Mouse (Mus musculus): ENCODE data around the gene Peak1. TPM values are rescaled to one million over a fixed set of nuclear protein-coding genes. Genes with fewer than 3 reads are reported as not detected.
A peak's percentile ranks its signal among the peaks of the same experiment; 100 is the strongest.

Peak1 gene
- total RNA-seq, 2 experiments from 2014 or later: 31.0 to 37.7 TPM

DNA sequence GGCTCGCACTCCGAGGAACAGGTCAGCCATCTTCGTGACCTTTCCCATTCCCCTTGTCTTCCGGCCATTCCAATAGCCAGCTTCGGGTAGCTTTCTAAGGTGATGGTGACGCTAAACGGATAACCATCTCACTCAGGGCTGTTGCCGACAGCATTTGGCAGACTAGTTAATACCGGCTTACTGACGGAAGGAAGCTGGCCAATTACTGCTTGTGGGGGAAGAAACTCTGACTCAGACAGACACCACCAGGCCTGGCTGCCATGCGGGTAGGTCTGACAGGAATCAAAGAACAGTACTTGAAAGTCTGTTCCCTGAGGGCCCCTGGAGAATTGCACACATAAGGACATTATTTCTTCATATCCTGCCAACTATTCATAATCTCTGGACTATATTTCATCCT is 212.5 kb downstream of the Peak1 start:
- DNase-seq (ENCODE audit: low spot score in 2 of 2): no peak

DNA sequence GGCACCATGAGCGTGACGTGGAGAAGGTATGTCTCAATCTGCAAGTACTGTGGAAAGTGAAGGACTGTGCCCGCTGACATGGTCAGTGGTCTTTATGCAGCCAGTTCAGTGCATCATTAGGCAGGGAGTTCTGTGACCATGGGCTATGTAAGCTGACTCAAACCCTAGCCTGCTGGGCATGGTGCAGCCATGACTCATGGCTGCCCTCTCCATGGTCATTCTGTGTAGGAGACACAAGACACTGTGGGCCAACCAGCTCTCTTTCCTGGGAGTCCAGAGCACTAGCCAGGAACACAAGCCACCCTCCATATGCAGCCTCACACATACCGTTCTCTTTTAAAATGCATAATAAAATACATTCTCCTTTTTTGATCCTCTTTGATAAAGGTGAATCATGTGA is 213.6 kb downstream of the Peak1 start:
- DNase-seq (ENCODE audit: low spot score in 2 of 2): no peak

DNA sequence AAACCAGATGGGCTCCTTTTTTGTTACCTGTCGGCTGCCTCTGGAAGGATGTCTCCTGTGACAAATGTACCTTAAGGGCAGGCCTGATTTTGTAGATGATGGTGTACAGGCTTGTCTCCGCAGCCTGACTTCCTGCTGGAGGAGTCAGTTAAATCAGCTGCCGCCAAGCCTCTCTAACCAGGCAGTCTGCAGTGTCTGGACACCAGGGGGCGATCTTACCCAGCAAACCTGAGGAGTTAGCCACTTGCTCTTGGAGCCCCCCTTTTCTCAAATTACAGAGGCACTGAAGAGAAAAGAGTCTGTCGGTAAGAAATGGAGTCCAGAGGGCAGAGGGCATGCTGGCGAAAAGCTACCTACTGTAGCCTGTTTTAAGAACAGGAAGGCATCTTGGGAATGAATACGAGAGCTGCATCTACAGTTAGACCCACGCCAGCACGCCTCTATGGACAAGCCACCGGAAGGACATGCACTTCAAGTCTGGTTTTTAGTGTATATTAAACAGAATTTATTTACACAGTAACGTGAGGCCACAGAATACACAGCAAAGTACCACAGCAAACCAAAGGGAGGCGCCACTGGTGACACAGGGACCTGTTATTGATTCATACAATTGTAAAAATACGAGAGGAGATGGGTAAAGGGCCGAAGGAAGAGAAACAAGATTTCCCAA is 217.1 kb downstream of the Peak1 start:
- DNase-seq (ENCODE audit: low spot score in 2 of 2): peak; percentile 81 to 83

DNA sequence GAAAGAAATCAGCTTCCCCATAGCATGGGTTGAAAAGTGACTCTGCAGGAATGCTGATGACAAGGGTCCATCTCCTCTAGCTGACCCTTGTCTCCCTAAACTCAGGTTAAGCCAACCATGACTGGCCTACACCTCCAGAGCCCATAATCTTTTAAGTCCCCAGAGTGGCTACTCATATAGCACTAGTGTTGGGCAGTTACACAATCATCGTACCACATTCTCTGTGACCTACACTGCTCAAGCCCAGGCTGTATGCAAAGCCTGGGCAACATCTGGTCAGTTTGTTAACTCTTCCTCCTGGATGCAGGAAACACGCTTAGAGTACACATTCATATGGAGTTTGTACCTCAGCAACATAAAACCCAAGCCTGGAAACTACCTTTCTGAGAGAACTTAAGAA is 217.7 kb downstream of the Peak1 start:
- no peak for DNase-seq (ENCODE audit: low spot score in 2 of 2)

DNA sequence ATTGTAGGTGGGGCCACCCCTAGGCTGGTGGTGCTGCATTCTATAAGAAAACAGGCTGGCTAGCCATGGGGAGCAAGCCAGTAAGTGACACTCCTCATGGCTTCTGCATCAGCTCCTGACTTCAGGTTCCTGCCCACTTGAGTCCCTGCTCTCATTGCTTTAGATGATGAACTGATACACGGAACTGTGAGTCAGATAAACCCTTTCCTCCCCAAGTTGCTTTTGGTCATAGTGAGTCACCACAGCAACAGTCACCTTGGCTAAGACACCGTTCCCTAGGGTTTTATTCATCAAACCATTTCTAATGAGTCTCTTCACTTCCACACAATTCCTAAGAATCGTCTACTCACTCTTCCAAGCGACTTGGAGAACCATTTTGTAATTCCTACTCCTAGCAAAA is 220.9 kb downstream of the Peak1 start:
- DNase-seq (ENCODE audit: low spot score in 2 of 2): no peak

DNA sequence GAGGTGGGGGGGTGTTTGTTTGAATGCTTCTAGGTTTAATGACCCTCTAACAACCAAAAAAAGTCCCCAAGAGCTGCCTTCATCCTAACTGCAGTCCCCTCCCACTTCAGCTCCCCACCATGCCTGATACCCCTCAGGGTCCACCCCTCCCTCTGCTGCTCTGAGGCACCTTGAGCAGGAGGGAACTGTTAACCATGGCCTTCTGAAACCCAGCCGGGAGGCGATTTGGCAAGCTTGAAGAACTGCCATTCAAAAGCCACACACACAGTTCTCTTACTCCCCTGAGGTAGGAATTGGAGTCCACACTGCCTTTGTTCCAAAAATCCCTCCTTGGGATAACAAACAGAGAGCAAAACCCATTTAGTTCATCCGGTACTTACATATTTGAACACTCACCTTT is 222.7 kb downstream of the Peak1 start:
- no peak for DNase-seq (ENCODE audit: low spot score in 2 of 2)

DNA sequence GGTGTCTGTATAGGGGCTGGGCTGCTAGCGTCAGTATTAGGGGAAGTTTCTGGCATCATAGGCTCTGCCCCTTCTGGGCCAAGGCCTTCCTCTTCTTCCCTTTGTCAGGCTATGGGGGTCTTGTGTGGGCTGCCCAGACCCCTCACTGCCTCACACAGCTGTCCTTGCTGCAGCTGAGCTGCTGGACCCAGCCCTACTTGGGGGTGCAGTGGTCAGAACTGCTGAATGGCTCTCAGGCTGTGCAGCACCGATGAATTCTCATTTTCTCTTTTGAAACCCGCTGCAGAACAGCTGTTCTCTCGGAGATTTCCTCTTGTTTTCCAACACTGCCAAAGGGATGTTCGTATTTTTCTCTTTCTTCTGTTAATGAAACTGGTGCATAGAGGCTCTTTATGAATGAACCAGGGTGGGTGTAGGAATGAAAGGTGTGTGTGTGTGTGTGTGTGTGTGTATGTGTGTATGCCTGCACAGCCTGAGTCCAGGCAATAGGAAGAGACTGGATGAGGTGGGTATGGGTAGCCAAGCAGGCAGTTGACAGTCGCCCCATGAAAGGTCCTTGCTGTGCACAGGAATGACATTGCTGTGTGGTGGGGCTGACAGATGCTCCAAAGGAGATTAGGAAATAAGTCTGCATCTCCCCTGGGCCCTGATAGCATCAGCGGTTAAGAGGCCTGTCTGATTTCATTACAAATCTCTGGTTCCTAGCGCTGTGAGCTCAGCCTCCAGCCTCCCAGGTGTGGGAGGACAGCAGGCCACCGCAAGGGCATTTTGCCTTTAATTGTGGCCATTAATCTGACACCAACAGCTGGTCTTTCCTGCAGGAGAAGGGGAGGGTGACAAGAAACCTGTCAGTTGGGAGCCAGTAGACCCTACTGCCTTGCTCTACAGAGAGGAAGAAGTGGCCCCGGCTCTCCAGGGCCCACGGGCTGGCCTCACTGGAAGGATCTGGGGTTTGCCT is 226.1 kb downstream of the Peak1 start:
- no peak for DNase-seq (ENCODE audit: low spot score in 2 of 2)

DNA sequence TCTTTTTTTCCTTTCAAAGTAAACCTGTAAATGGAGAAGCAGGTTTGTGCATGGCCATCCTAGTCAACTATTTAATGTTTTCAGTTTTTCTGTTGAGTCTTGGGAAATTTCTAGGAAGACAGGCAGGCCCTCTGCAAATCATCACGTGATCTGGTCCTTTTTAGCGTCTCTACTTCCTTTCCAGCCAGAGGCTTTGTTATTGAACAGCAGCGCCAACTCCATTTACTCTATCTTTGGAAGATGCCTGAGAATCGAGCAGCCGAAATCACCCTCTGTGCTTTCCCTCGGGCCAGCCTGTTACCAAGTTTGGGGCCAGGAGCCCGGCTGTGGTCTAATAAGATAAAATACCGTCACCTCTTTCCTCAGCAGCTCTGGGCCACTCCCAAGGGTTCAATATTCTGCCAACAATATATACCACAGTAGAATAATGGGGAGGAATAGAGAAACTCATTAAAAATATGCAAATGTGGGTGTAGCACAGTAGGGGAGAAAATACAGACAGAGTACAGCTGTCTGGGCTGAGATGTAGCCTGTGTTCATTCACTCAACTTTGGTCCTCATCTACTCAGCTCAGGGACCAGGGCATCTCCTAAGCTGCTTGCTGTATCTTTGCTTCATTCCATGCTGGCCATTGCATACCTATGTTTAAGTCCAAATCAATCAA is 237.6 kb downstream of the Peak1 start:
- no peak for DNase-seq (ENCODE audit: low spot score in 2 of 2)

DNA sequence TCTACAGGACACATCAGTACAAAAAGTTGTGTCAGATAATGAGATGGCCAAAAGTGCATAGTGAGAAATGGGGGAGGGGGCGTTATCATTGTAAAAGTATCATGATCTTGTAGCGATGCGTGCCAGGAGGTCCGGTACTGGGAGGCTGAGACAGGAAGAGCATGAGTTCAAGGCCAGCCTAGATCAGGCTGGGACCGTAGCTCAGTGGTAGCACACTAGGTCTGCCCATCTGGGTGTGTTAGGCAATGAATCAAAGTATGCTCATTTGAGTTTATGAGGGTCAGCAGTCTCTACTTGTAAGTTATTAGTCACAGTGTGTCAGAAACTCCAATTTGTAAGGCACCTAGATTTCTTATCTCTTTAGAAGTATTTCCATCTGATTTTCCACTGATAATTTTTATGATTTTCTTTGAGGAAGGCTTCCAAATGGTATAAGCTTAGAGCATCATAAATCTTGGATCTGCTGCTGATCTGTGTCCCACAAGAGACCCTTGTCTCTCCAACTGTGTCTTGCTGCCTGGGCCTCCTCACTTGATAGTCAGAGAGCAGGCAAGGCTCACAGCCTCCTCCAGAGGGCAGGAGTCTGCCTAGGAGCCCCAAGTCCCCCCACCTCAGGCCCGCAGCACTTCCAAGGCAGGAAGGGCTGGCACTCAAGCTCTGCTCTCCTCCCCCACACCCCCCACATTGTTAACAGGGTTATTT is 238.3 kb downstream of the Peak1 start:
- no peak for DNase-seq (ENCODE audit: low spot score in 2 of 2)

DNA sequence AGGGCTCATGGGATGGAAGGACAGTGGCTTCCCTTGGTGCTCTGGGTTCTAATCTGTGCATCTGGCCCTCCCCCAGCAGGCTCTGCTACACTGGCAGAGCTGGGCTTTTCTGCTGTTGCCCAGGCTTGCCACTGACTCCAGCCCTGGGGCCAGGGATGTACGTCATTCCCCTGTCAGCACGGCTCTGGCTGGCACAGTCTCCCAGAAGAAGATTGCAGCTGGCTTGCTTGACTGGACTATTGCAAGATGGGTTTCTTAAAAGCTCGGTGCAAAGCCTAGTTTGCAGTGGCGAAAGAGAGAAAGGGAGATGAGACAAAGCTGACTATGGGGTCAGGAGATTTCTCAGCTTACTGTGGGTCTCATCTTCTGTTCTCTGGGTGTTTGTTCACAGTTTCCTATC is 240.5 kb downstream of the Peak1 start:
- no peak for DNase-seq (ENCODE audit: low spot score in 2 of 2)

DNA sequence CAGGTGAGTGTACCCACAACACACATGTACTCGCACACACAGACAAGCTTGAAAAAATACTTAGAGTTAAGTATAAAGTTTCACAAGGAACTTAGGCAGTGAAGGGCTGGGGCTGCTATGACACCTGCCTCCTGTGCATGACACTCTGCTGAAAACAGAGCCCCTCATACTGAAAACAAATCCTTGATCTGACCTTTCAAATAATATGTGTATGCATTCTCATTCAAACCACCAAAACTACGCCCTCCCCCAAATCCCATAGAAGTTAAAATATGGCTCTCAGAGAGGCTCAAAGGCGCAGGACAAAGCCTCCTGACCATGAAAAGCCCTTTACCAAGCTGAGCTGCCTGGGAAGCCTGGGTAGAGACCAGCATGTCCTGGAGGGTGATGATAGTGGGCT is 242.6 kb downstream of the Peak1 start:
- no peak for DNase-seq (ENCODE audit: low spot score in 2 of 2)

DNA sequence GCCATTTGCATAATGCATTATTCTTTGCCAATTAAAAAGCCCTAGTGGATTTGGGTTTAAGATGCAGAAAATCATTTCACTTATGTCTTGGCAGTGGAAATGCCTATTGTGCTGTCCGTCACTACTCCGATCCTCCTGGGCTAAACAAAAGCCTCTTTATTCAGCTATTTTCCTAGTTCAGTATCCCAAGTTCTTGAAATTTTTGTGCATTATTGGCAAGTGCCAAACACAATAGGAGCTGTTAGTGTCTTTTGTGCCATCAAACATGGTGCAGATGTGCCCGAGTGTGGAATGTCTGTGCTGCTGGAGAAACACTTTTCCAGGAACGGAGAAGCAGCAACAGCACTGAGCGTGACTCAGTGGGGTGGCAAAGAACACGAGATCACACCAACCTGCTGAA is 250.2 kb downstream of the Peak1 start:
- DNase-seq (ENCODE audit: low spot score in 2 of 2): no peak

DNA sequence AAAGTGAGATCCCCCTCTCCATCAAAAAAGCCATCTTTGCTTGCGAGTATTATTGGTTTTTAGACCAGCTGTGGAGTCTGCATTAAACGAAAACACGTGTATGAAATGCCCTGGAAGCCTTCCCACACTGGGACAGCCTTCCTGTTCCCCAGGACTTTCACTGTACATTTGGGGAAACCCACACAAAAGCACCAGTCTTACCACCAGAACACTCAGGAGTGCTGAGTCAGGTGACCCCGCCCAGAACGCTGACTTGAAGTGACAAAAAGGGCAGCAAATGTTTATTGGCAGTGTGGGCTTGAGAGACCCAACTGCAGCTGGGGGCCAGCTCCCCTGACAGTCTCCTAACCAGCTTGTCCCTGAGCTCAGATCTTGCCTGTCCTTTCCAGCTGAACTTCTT is 251.7 kb downstream of the Peak1 start:
- no peak for DNase-seq (ENCODE audit: low spot score in 2 of 2)

DNA sequence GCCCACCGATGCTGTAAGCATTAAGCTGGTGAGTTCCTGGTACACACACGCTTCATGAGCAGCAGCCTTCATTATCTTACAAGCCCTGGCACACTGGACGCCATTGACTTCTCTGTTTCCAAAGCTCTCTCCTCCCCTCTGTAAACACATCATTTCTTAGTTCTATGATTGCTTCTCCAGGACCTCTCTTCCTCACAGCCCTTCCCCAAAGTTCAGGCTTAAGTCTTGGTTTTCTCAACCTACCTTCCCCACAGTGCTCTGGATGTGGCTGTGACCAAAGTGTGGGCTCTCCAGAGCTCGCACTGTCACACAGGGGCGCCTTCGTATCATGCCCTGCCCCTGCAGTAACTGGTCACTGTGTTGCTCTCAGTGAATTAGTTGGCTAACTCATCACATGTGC is 252.5 kb downstream of the Peak1 start, which contains the start of gene Tspan3:
Gene Tspan3, minus strand, starts transcription at position 101 of the 400 bp plus-strand sequence.
- no peak for DNase-seq (ENCODE audit: low spot score in 2 of 2)

DNA sequence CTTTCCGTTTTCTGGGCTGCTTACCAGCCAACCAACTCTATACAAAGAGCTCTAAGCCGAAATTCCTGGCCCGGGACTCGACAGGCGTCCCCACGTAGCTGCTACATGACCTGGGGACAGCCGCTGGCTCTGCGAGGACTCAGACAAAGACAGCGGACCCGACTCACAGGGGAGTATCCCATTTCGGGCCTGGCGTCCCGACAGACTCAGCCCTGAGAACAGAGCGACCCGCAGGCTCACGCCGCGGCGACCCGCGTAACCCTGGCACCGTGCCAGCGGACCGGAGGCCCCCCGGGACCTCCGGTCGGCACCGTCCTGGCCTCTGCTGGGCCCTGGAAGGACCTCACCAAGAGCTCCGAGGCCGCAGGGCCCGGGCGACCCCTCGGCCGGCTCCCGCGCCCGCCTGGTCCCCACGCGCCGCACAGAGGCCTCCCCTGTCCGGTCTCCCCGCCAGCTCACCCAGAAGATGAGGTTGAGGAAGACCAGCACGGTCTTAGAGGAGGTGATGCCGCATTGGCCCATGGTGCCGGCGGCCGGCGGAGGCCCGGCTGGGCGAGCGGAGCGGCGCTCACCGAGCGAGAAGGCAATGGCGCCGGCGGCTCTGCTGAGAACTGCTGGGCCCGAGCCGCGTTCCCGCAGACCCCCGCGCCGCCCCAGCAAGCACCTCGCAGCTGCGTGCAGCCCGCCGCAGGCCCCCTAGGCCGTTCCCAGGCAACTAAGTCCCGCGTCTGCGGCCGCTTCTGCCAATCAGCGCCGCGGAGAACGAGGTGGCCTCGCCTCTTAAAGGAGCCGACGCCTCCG is 257.3 kb downstream of the Peak1 start:
- DNase-seq (ENCODE audit: low spot score in 2 of 2): peak; percentile 80 to 84

DNA sequence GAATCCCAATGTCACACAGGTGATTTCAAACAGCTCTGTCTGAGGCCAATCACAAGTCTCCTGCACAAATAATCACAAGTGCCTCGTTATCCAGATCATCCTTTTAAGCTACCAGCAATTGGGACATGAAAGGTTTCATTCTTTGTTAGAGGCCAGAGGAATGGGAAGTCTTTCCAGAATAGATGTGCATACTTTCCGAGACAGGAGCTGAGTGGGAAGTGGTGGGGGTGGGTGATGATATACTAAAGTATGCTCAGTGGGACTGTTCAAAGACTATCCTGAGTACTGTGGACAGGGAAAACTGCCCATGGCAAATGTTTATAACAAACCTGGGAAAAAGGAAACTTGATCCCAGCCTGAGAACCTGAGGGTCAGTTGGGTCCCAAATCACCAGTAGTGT is 258.4 kb downstream of the Peak1 start:
- DNase-seq (ENCODE audit: low spot score in 2 of 2): no peak

DNA sequence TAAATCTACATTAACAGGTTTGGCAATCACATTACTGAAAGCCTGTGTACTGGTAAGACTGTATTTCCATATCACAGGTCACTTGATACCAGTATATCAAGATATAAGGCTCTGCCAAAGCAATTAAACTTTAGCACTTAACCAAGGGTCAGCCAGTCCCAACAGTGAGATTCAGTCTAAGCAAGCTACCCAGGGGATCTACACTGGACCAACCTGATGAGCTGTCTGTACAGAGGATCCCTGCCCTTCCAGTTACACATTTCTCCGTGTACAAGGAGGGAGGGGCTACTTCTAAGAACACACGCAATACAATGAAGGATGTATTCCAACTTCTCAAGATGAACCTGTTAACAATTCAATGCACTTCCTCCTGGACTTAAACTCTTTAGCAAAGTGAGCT is 259.8 kb downstream of the Peak1 start:
- no peak for DNase-seq (ENCODE audit: low spot score in 2 of 2)

DNA sequence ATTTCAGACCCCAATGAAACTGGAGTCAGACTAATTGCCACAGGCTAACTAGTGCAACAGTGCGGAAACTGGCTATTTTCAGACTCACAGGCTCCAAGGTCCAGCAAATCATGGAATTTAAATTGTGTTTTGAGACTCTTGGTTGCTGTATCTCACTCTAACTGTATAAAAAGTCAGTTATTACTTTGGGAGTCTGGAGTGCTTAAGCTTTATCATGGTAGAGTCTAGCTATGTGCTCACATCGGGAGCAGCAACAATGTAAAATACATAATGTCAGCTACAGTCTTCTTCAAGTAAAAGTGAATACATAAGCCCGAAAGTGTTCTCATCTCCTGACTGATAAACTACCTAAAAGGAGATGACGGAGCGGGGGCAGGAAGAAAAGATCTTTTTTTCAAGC is 263.3 kb downstream of the Peak1 start:
- no peak for DNase-seq (ENCODE audit: low spot score in 2 of 2)

DNA sequence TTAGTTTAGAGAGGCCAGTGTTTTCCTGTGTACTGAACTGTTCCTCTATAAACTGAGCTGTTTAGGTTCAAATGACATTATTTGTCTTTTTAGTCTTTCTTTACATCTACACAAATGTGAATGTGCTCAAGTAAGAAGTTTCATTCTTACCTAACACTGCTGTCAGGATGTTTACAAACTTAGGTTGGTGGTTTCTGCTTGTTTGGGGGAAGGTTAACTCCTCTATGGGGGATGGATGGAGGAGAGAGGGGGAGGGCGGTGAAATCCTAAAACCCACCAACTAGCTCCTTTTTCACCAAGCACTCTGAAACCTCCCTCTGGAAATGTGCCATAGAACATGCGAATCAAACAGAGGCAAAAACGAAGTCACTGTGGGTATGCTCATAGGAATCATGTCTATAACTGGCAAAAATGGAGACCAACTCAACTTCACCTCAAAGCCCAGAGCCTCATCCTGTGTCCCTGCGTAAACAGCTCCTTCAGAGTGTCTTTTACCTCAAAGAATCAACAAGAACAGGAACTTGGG is 265.3 kb downstream of the Peak1 start:
- no peak for DNase-seq (ENCODE audit: low spot score in 2 of 2)

Data from adrenal gland, adult 18-20 months (tissue).